Mouse (Mus musculus): ENCODE data around the gene Olfr69.
A peak's percentile ranks its signal among the peaks of the same experiment; 100 is the strongest.
"Not testable (repeated sequence)": the region's sequence is repeated elsewhere in the genome, so short reads cannot be mapped to it uniquely, and the experiment has no call there.

Gene Olfr69

GRCm38 (mm10) chr7:103771494-103771893 is at the start of gene Olfr69:
Gene Olfr69 (minus strand): TSS chr7:103771594.
- no peak for DNase-seq (ENCODE audit: low read depth, low spot score)

GRCm38 (mm10) chr7:103815085-103815484 is 43.7 kb upstream of the Olfr69 start:
- DNase-seq (ENCODE audit: low read depth, low spot score), result peak; percentile 37

GRCm38 (mm10) chr7:103813766-103814165 is 42.4 kb upstream of the Olfr69 start, which contains the start of gene Hbb-bt:
Gene Hbb-bt (minus strand): TSS chr7:103813996.
- peak; percentile 49 for DNase-seq (ENCODE audit: low read depth, low spot score)

- not testable (repeated sequence) for DNase-seq (ENCODE audit: low read depth, low spot score)
Observed at GRCm38 (mm10) chr7:103813152-103813551, 41.8 kb upstream of the Olfr69 start.

GRCm38 (mm10) chr7:103812174-103812573 is 40.8 kb upstream of the Olfr69 start:
- peak; percentile 73 for DNase-seq (ENCODE audit: low read depth, low spot score)

GRCm38 (mm10) chr7:103811223-103811845 is 39.9 kb upstream of the Olfr69 start:
- no peak for DNase-seq (ENCODE audit: low read depth, low spot score)

GRCm38 (mm10) chr7:103810746-103811145 is 39.4 kb upstream of the Olfr69 start:
- DNase-seq (ENCODE audit: low read depth, low spot score), result no peak

- DNase-seq (ENCODE audit: low read depth, low spot score), result no peak
Observed at GRCm38 (mm10) chr7:103810296-103810695, 38.9 kb upstream of the Olfr69 start.

- no peak for DNase-seq (ENCODE audit: low read depth, low spot score)
Observed at GRCm38 (mm10) chr7:103809801-103810155, 38.4 kb upstream of the Olfr69 start.

- DNase-seq (ENCODE audit: low read depth, low spot score), result peak; percentile 31
Observed at GRCm38 (mm10) chr7:103808971-103809800, 37.8 kb upstream of the Olfr69 start.

GRCm38 (mm10) chr7:103808120-103808519 is 36.7 kb upstream of the Olfr69 start:
- not testable (repeated sequence) for DNase-seq (ENCODE audit: low read depth, low spot score)

GRCm38 (mm10) chr7:103806856-103807255 is 35.5 kb upstream of the Olfr69 start:
- peak; percentile 51 for DNase-seq (ENCODE audit: low read depth, low spot score)

GRCm38 (mm10) chr7:103792669-103793388 is 21.4 kb upstream of the Olfr69 start:
- DNase-seq (ENCODE audit: low read depth, low spot score), result peak; percentile 55

GRCm38 (mm10) chr7:103791721-103792120 is 20.3 kb upstream of the Olfr69 start, which contains the start of gene Olfr67:
Gene Olfr67 (minus strand): TSS chr7:103791821.
- no peak for DNase-seq (ENCODE audit: low read depth, low spot score)

GRCm38 (mm10) chr7:103779598-103779997 is 8.2 kb upstream of the Olfr69 start, which contains the start of gene Olfr68:
Gene Olfr68 (minus strand): TSS chr7:103779698.
- DNase-seq (ENCODE audit: low read depth, low spot score), result no peak

- DNase-seq (ENCODE audit: low read depth, low spot score), result not testable (repeated sequence)
Observed at GRCm38 (mm10) chr7:103777652-103778051, 6.3 kb upstream of the Olfr69 start.

- not testable (repeated sequence) for DNase-seq (ENCODE audit: low read depth, low spot score)
Observed at GRCm38 (mm10) chr7:103767687-103768086, 3.7 kb downstream of the Olfr69 start.

GRCm38 (mm10) chr7:103762212-103762611 is 9.2 kb downstream of the Olfr69 start:
- DNase-seq (ENCODE audit: low read depth, low spot score), result not testable (repeated sequence)

- DNase-seq (ENCODE audit: low read depth, low spot score), result no peak
Observed at GRCm38 (mm10) chr7:103757233-103757632, 14.2 kb downstream of the Olfr69 start, which contains the start of gene Olfr630. Gene Olfr630 (minus strand): TSS chr7:103757333.

GRCm38 (mm10) chr7:103744843-103745242 is 26.6 kb downstream of the Olfr69 start, which contains the start of gene Olfr629:
Gene Olfr629 (minus strand): TSS chr7:103744943.
- no peak for DNase-seq (ENCODE audit: low read depth, low spot score)

- DNase-seq (ENCODE audit: low read depth, low spot score), result no peak
Observed at GRCm38 (mm10) chr7:103730074-103730473, 41.3 kb downstream of the Olfr69 start, which contains the start of gene Olfr628. Gene Olfr628 (plus strand): TSS chr7:103730374.

GRCm38 (mm10) chr7:103716398-103716797 is 55.0 kb downstream of the Olfr69 start:
- not testable (repeated sequence) for DNase-seq (ENCODE audit: low read depth, low spot score)
